Mouse (Mus musculus): Measurements from ENCODE around the gene Frmd5.

Gene Frmd5

GRCm38 (mm10) chr2:121761861-121762260 lies 45.0 kb downstream of the Frmd5 start:
- DNase-seq (ENCODE audit: low read depth, low spot score), result no peak

GRCm38 (mm10) chr2:121761281-121761795 lies 45.5 kb downstream of the Frmd5 start:
- DNase-seq (ENCODE audit: low read depth, low spot score), result no peak

GRCm38 (mm10) chr2:121760646-121761045 lies 46.2 kb downstream of the Frmd5 start:
- DNase-seq (ENCODE audit: low read depth, low spot score), result no peak

GRCm38 (mm10) chr2:121758258-121758657 lies 48.6 kb downstream of the Frmd5 start:
- no peak for DNase-seq (ENCODE audit: low read depth, low spot score)

- no peak for DNase-seq (ENCODE audit: low read depth, low spot score)
These were observed 50.6 kb downstream of the Frmd5 start for GRCm38 (mm10) chr2:121756336-121756735.

GRCm38 (mm10) chr2:121755056-121755455 lies 51.8 kb downstream of the Frmd5 start:
- DNase-seq (ENCODE audit: low read depth, low spot score), result no peak

GRCm38 (mm10) chr2:121750121-121750520 lies 56.8 kb downstream of the Frmd5 start:
- DNase-seq (ENCODE audit: low read depth, low spot score), result no peak

GRCm38 (mm10) chr2:121741151-121741550 lies 65.7 kb downstream of the Frmd5 start:
- no peak for DNase-seq (ENCODE audit: low read depth, low spot score)

GRCm38 (mm10) chr2:121739410-121739809 lies 67.5 kb downstream of the Frmd5 start:
- no peak for DNase-seq (ENCODE audit: low read depth, low spot score)

- DNase-seq (ENCODE audit: low read depth, low spot score), result no peak
These were observed 73.5 kb downstream of the Frmd5 start for GRCm38 (mm10) chr2:121733426-121733825.

- no peak for DNase-seq (ENCODE audit: low read depth, low spot score)
These were observed 76.4 kb downstream of the Frmd5 start for GRCm38 (mm10) chr2:121730486-121730885.

- no peak for DNase-seq (ENCODE audit: low read depth, low spot score)
These were observed 77.8 kb downstream of the Frmd5 start for GRCm38 (mm10) chr2:121728907-121729575.

- no peak for DNase-seq (ENCODE audit: low read depth, low spot score)
These were observed 82.0 kb downstream of the Frmd5 start for GRCm38 (mm10) chr2:121724866-121725265.

- no peak for DNase-seq (ENCODE audit: low read depth, low spot score)
These were observed 83.1 kb downstream of the Frmd5 start for GRCm38 (mm10) chr2:121723796-121724195.

GRCm38 (mm10) chr2:121719000-121719399 lies 87.9 kb downstream of the Frmd5 start:
- DNase-seq (ENCODE audit: low read depth, low spot score), result no peak

GRCm38 (mm10) chr2:121717133-121717532 lies 89.8 kb downstream of the Frmd5 start:
- DNase-seq (ENCODE audit: low read depth, low spot score), result no peak

GRCm38 (mm10) chr2:121713567-121713966 lies 93.3 kb downstream of the Frmd5 start:
- DNase-seq (ENCODE audit: low read depth, low spot score), result no peak

GRCm38 (mm10) chr2:121711748-121712384 lies 95.0 kb downstream of the Frmd5 start:
- DNase-seq (ENCODE audit: low read depth, low spot score), result no peak

- no peak for DNase-seq (ENCODE audit: low read depth, low spot score)
These were observed 97.8 kb downstream of the Frmd5 start for GRCm38 (mm10) chr2:121709096-121709495.

- no peak for DNase-seq (ENCODE audit: low read depth, low spot score)
These were observed 99.4 kb downstream of the Frmd5 start for GRCm38 (mm10) chr2:121707461-121707860.

GRCm38 (mm10) chr2:121705756-121706155 lies 101.1 kb downstream of the Frmd5 start:
- no peak for DNase-seq (ENCODE audit: low read depth, low spot score)

- DNase-seq (ENCODE audit: low read depth, low spot score), result no peak
These were observed 107.6 kb downstream of the Frmd5 start for GRCm38 (mm10) chr2:121699331-121699730.

GRCm38 (mm10) chr2:121695436-121695835 lies 111.5 kb downstream of the Frmd5 start:
- no peak for DNase-seq (ENCODE audit: low read depth, low spot score)

Measured in retina, adult 2 months (tissue).